Mouse (Mus musculus) heart, adult 8-10 months (tissue): ENCODE data around the gene Pithd1. TPM values are rescaled to one million over a fixed set of nuclear protein-coding genes. Genes with fewer than 3 reads are reported as not detected.

ENCODE experiments used
- DNase-seq: peaks from one replicate; pipeline ENCODE4 v3.0.0; 2022; ENCODE audit warnings: low spot score
- total RNA-seq, 4 experiments: library from RNA; stranded (reverse); gene quantifications; 2 replicates each; pipeline ENCODE4 v1.2.4; 2022

Pithd1 gene
- 10 to 100 TPM; 20.8 to 23.4 (median 21.6) TPM for total RNA-seq

GRCm38 (mm10) chr4:135986943-135987710, at the start of gene Pithd1:
TSS of gene Pithd1 (minus strand) at chr4:135987264.
- DNase-seq, result peak; percentile 90

- DNase-seq, result no peak
Measured at GRCm38 (mm10) chr4:136035078-136035477, 48.0 kb upstream of the Pithd1 start.

- DNase-seq, result no peak
Measured at GRCm38 (mm10) chr4:136033231-136033630, 46.2 kb upstream of the Pithd1 start.

GRCm38 (mm10) chr4:136030968-136031909, 44.2 kb upstream of the Pithd1 start:
- DNase-seq, result no peak

- DNase-seq, result no peak
Measured at GRCm38 (mm10) chr4:136028689-136029088, 41.6 kb upstream of the Pithd1 start.

- no peak for DNase-seq
Measured at GRCm38 (mm10) chr4:136028132-136028564, 41.1 kb upstream of the Pithd1 start.

- no peak for DNase-seq
Measured at GRCm38 (mm10) chr4:136027416-136028131, 40.5 kb upstream of the Pithd1 start.

GRCm38 (mm10) chr4:136025350-136025749, 38.3 kb upstream of the Pithd1 start:
- no peak for DNase-seq

- DNase-seq, result no peak
Measured at GRCm38 (mm10) chr4:136022924-136023323, 35.9 kb upstream of the Pithd1 start.

- peak; percentile 100 for DNase-seq
Measured at GRCm38 (mm10) chr4:136021549-136022047, 34.5 kb upstream of the Pithd1 start, which contains the start of gene Eloa. TSS of gene Eloa (minus strand) at chr4:136021763.

GRCm38 (mm10) chr4:136020743-136021548, 33.9 kb upstream of the Pithd1 start:
- DNase-seq, result peak; percentile 17

GRCm38 (mm10) chr4:136016059-136016602, 29.1 kb upstream of the Pithd1 start:
- no peak for DNase-seq

- DNase-seq, result no peak
Measured at GRCm38 (mm10) chr4:136010586-136010985, 23.5 kb upstream of the Pithd1 start.

- DNase-seq, result no peak
Measured at GRCm38 (mm10) chr4:136008782-136009447, 21.9 kb upstream of the Pithd1 start.

- no peak for DNase-seq
Measured at GRCm38 (mm10) chr4:136006821-136007220, 19.8 kb upstream of the Pithd1 start.

- no peak for DNase-seq
Measured at GRCm38 (mm10) chr4:136004921-136005320, 17.9 kb upstream of the Pithd1 start.

- no peak for DNase-seq
Measured at GRCm38 (mm10) chr4:136004107-136004675, 17.1 kb upstream of the Pithd1 start.

GRCm38 (mm10) chr4:135995118-135995517, 8.1 kb upstream of the Pithd1 start:
- DNase-seq, result no peak

- DNase-seq, result no peak
Measured at GRCm38 (mm10) chr4:135993941-135994340, 6.9 kb upstream of the Pithd1 start.
